Mouse (Mus musculus): ENCODE data around the gene Pih1d2.

Gene Pih1d2

GRCm38 (mm10) chr9:50616766-50617603 lies at the start of gene Pih1d2, which contains the start of gene Nkapd1:
Gene Pih1d2, plus strand, starts transcription at chr9:50617321.
Gene Nkapd1, minus strand, starts transcription at chr9:50617464.
- peak; percentile 65 to 85 for DNase-seq (ENCODE audit: low read depth in 1 of 2, low spot score in 2 of 2)

DNA sequence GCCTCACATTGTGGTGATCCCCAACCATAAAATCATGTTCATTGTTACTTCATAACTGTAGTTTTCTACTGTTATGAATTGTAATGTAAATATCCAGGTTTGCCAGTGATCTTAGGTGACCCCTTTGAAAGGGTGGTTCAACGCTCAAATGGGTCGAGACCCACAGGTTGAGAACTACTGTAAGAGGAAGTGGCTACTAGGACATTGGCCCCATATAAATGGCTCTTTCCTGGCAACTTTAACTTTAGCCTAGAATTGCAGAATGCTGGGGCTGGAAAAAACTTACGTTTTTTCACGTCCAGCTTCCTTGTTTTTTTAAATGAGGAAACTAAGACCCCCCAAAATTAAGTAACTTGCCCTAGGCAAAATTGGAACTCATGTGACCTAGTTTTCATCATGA lies 49.7 kb upstream of the Pih1d2 start:
- no peak for DNase-seq (ENCODE audit: low read depth in 1 of 2, low spot score in 2 of 2)

DNA sequence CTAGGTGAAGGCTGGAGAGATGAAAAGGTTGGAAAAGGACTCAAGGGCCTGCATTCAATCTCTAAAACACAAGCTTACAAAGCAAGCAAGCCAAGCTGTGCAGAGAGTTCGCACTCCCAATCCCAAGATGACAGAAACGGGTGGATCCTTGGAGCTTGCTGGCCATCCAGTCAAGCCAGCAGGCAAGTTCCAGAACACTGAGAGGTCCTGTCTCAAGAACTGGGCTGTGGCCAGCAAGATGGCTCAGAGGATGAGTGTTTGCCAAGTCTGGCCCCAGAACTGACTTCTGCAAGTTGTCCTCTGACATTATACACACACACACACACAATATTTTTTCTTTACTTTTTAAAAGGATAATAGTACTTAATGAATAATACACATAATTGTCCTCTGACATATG lies 49.2 kb upstream of the Pih1d2 start:
- no peak for DNase-seq (ENCODE audit: low read depth in 1 of 2, low spot score in 2 of 2)

DNA sequence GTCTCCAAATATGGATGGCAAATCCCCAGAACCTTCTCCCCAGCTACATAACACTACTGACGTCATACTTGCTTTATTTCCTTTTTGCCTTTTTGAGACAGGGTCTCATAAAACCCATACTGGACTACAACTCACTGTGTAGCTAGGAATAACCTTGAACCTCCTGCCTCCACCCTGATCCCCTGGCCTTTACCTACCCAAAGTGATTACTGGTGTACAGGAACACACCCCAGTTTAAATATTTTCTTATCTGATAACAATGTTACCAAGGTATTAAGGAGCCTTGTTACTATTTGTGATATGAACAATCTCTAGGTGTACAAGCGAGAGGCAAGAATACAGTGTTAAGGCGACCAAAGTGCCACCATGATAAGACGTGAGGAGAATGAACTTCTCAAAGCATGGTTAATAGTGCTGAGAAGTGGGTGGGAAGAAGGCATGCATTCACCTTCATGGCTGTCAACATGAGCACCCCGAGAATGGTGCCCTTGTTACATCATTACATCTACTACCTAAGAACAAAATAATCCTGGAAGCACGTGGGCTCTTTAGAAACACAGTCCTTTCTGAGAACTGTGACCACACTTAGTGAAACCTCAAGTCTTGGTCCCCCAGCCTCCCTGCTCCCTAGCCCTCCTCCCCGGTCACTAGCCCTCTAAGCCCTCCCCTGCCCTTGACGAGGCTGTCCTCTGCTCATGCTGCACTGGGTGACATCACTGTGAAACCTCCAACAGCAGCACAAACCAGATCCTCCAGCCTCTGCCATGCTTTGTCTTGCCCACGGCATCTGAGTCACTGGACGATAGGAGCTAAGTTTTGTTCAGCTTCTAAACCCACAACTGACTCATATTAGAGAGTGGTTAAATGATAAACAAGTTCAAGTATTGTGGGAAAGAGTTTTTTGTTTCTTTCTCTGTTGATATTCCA lies 47.3 kb upstream of the Pih1d2 start:
- DNase-seq (ENCODE audit: low read depth in 1 of 2, low spot score in 2 of 2) = no peak

- DNase-seq (ENCODE audit: low read depth in 1 of 2, low spot score in 2 of 2) = no peak
Measured at GRCm38 (mm10) chr9:50580370-50580769, 36.8 kb upstream of the Pih1d2 start.

GRCm38 (mm10) chr9:50585145-50585818 lies 31.8 kb upstream of the Pih1d2 start:
- DNase-seq (ENCODE audit: low read depth in 1 of 2, low spot score in 2 of 2) = no peak

DNA sequence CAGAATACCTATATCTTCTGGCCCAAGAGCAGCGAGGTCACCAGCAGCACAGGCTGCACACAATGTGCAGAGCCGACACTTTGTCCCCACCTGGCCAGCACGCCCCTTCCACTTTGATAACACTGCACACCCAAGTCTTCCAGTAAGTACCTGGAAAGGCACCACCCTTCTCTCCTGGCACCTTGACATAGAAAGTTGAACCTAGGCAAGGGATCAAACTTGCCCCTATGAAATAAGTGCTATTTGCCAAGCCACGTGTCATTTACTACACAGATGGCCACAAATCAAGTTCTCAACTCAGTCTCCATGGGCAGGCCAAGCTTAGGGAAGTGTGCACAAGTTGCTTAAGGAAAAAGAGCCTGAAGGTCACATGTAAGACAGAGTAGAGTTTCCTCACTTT lies 30.2 kb upstream of the Pih1d2 start:
- no peak for DNase-seq (ENCODE audit: low read depth in 1 of 2, low spot score in 2 of 2)

- peak; percentile 50 to 54 for DNase-seq (ENCODE audit: low read depth in 1 of 2, low spot score in 2 of 2)
Measured at GRCm38 (mm10) chr9:50590856-50591518, 26.1 kb upstream of the Pih1d2 start.

- peak; percentile 37 to 48 for DNase-seq (ENCODE audit: low read depth in 1 of 2, low spot score in 2 of 2)
Measured at GRCm38 (mm10) chr9:50592955-50593354, 24.2 kb upstream of the Pih1d2 start.

GRCm38 (mm10) chr9:50593544-50593943 lies 23.6 kb upstream of the Pih1d2 start:
- DNase-seq (ENCODE audit: low read depth in 1 of 2, low spot score in 2 of 2) = peak in 1 of 2 experiments; percentile 36

- DNase-seq (ENCODE audit: low read depth in 1 of 2, low spot score in 2 of 2) = no peak
Measured at GRCm38 (mm10) chr9:50594794-50595417, 22.2 kb upstream of the Pih1d2 start.

GRCm38 (mm10) chr9:50596973-50597372 lies 20.1 kb upstream of the Pih1d2 start:
- DNase-seq (ENCODE audit: low read depth in 1 of 2, low spot score in 2 of 2) = no peak

- DNase-seq (ENCODE audit: low read depth in 1 of 2, low spot score in 2 of 2) = no peak
Measured at GRCm38 (mm10) chr9:50601536-50601935, 15.6 kb upstream of the Pih1d2 start.

- DNase-seq (ENCODE audit: low read depth in 1 of 2, low spot score in 2 of 2) = no peak
Measured at GRCm38 (mm10) chr9:50602055-50602845, 14.9 kb upstream of the Pih1d2 start.

DNA sequence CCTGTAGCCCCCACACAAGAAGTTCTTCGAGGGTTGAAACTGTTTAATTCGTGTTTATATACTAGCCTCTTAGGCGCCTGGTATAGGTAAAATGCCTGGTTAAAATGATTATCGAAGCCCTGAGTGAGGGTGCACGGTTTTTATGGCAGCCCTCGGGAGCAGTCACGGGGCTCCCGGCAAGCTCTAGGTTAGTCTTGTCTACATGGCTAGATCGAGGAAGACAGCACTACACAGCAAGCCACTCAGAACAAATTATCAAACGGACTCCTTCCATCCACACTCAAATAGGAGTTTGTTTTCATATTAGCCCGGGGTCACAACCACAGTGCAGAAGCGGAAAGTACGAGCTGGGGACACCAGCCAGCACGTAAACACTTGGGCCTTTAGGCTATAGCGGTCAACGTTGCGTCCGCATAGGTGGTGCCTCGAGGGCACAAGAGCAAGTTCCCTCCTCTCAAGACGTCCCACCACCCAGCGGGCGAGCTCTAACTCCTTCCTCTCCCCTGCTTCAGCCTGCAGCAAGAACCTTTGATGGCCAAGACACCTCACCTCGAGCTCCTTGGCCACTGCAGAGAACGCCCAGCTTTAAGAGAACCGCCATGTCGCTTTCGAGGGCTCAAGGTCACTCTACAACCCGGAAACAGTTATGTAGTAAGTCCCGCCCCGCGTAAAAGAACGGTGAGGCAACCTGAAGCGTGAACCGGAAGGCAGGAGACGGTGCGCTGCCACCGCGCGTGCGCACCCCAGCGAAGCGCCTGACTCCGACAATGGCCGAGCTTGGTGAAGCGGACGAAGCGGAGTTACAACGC lies 13.7 kb upstream of the Pih1d2 start, which contains the start of the genes Sdhd and Timm8b:
Sdhd (minus strand) TSS at position 624 of the 809 bp plus-strand sequence.
Timm8b (plus strand) TSS at position 722 of the 809 bp plus-strand sequence.
- peak; percentile 89 to 90 for DNase-seq (ENCODE audit: low read depth in 1 of 2, low spot score in 2 of 2)

DNA sequence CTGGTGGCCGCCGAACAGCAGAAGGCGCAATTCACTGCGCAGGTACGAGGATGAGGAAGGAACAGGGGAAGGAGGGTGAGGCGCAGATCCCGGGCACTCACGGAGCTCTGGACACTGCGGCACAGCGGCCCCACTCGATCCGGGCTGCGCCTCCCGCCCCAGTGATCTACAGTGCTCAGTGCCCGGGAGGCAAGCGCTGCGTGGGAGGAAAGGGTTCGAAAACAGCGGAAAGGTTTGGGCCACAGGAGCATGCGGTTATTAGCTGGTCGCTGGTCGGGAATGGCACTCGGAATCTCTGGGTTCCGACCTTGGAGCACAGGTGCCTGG lies 13.2 kb upstream of the Pih1d2 start:
- DNase-seq (ENCODE audit: low read depth in 1 of 2, low spot score in 2 of 2) = no peak

- no peak for DNase-seq (ENCODE audit: low read depth in 1 of 2, low spot score in 2 of 2)
Measured at GRCm38 (mm10) chr9:50604338-50604737, 12.8 kb upstream of the Pih1d2 start.

GRCm38 (mm10) chr9:50612115-50612514 lies 5.0 kb upstream of the Pih1d2 start:
- no peak for DNase-seq (ENCODE audit: low read depth in 1 of 2, low spot score in 2 of 2)

DNA sequence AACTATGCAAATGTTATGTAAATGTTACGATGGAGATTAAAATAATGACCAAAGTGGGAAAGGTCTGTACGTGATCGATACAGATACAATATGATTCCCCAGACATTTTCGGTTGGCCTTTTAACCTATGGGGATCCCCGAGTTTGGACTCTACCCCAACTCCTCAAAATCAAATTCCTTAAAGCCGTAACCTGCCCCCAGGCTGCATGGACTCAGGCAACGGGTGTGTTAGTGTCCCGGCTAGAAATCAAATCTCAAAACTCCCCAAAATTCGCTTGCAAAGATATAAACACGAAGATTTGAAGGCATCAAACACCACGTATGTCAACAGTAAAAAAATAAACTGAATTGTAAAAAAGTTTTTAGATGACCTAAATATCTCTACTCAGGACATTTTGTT lies 960 bp upstream of the Pih1d2 start:
- DNase-seq (ENCODE audit: low read depth in 1 of 2, low spot score in 2 of 2) = no peak
